Mouse (Mus musculus) bone marrow macrophage, adult 2 months (primary cell): Measurements from ENCODE around the gene Sectm1b.

Source experiments
- CTCF ChIP-seq: IDR thresholded peaks from 2 replicates; pipeline ENCODE4 v1.5.1; 2012; ENCODE audit warnings: low read depth, mild to moderate bottlenecking, low read length, moderate library complexity
- POLR2A ChIP-seq: IDR thresholded peaks from 2 replicates; pipeline ENCODE4 v1.6.1; 2012; ENCODE audit warnings: mild to moderate bottlenecking, low read depth, low read length, borderline replicate concordance

DNA sequence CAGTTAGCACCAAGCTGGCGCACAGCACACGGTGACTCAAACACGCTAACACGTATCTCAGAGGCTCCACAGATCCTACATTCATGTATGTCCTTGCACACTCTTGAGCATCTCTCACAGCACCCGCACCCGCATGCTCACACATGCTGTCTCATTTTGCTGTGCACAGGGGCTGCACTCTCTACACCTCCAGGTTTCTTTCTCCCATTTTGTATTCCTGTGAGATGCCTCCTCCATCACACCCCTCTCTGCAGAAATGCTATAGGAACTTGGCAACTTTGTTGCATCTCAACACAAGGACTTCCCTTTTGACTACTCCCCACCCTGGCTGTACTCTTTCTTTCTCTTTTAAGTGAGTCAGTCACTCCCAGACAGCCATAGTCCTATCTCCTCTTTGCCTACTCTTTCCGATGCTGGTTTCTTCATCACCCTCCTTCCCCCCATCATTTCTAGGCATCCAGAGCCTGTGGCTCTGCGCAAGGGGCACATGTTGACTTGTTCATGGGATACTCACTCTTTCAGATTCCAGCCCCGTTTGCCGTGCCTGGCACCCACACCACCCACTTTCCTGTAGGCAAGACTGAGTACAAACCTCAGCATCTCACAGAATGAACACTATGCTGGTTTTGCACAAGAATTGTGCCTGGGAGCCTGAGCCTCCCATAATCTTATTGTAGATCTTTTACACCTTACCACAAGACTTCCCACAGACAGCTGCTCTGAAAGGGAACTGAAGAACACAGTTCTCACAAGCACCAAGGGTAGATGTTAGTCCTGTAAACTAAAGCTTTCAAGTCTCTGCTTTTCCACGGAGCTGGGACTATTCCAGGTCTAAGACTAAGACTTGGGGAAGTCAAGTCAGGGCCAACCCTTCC lies 24.8 kb downstream of the Sectm1b start:
- TF ChIP-seq CTCF (no peak), POLR2A (no peak)
